8 mouse cellular contexts compared by ENCODE assay signal in the genomic region with DNA sequence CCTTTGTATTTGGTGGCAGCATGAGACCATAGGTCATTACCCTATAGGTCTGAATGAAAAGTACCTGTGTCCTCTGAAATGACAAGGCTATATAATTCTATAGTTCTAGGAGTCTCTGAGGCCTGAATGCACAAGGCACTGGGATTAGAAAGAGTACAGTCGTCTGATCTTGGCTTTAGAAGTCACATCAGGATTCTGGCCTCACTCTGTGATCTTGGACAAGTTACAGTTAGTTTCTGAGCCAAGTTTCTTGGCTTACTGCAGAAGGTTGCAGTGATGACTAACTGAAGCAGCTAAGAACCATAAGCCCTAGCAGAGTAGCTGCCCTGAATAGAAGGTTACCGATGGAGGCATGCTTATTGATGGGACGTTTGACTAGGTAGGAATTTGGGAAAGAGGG. TPM values are rescaled to one million over a fixed set of nuclear protein-coding genes. Genes with fewer than 3 reads are reported as not detected.
A peak's percentile ranks its signal among the peaks of the same experiment; 100 is the strongest.
DNase-seq lines count a peak whose midpoint lies in the region; ATAC-seq and TF ChIP-seq lines count a peak whose summit lies in the region.

No protein-coding gene starts in this region.

- H3K27me3 ChIP-seq in heart, adult 2 months (ENCODE audit: control insufficient read depth, insufficient read depth, low read length), result no peaks in the 10 kb centered on the region
- H3K27me3 ChIP-seq in liver, embryonic 12.5 days (replicated peaks), result no peaks in the 10 kb centered on the region
- H3K27me3 ChIP-seq in stomach, postnatal 0 days (ENCODE audit: control insufficient read depth, insufficient read depth, low read length), result no peaks in the 10 kb centered on the region

- H3K36me3 ChIP-seq in heart, adult 2 months (ENCODE audit: control insufficient read depth, insufficient read depth, low read length), result peaks cover 8% of the 10 kb centered on the region
- peaks cover 15% of the 10 kb centered on the region for H3K36me3 ChIP-seq in liver, embryonic 12.5 days
- no peaks in the 10 kb centered on the region for H3K36me3 ChIP-seq in stomach, postnatal 0 days (ENCODE audit: control insufficient read depth, insufficient read depth, low read length)

- H3K79me2 ChIP-seq in heart, adult 2 months (replicated peaks; ENCODE audit: control insufficient read depth, insufficient read depth, low read length), result no peaks in the 10 kb centered on the region

- TF ChIP-seq POLR2A in heart, adult 2 months (IDR thresholded peaks at IDR 0.05; ENCODE audit: insufficient read depth, low read depth, low read length), result no peak
- no peak for TF ChIP-seq POLR2A in brain, embryonic 14.5 days (IDR thresholded peaks at IDR 0.05; ENCODE audit: borderline replicate concordance, extremely low read depth, insufficient read depth, insufficient read length, poor library complexity, severe bottlenecking)

- H3K27ac ChIP-seq in heart, adult 2 months, result peak overlapping the region; percentile 98
- peak overlapping the region; percentile 98 for H3K27ac ChIP-seq in liver, embryonic 12.5 days
- peak overlapping the region; percentile 98; the same call in 1 of the 2 replicates for H3K27ac ChIP-seq in stomach, postnatal 0 days (replicated peaks)

- 2% methylated on average over 3 of the region's 3 CpGs for WGBS in heart, adult 2 months
- 24% methylated on average over 3 of the region's 3 CpGs for WGBS in liver, embryonic 12.5 days (ENCODE audit: insufficient replicate concordance)
- 19% methylated on average over 3 of the region's 3 CpGs for WGBS in stomach, postnatal 0 days

- ATAC-seq in liver, embryonic 12.5 days, result no peak
- no peak for ATAC-seq in stomach, postnatal 0 days (ENCODE audit: low FRiP score, low TSS enrichment)

- peak in 1 of 2 experiments; percentile 17 for DNase-seq in heart, adult 2 months
- DNase-seq in heart, adult 11 months, result no peak
- peak; percentile 29 for DNase-seq in brain, embryonic 14.5 days (ENCODE audit: low read depth)
- DNase-seq in heart, postnatal 4 days, result peak; percentile 18
- no peak for DNase-seq in stomach, postnatal 0 days (ENCODE audit: low spot score)
- no peak for DNase-seq in thymus, postnatal 4 days
- DNase-seq in thymus, postnatal 14 days, result no peak

- TF ChIP-seq CTCF in heart, adult 2 months (IDR thresholded peaks at IDR 0.05), result no peak
- no peak for TF ChIP-seq CTCF in brain, embryonic 14.5 days (IDR thresholded peaks at IDR 0.05; ENCODE audit: borderline replicate concordance, extremely low read depth, insufficient read depth, insufficient read length)
- no peak for TF ChIP-seq CTCF in stomach, postnatal 0 days (IDR thresholded peaks at IDR 0.05; ENCODE audit: low read depth)

- no peaks in the 10 kb centered on the region for H3K9me3 ChIP-seq in liver, embryonic 12.5 days (replicated peaks)
- no peaks in the 10 kb centered on the region for H3K9me3 ChIP-seq in stomach, postnatal 0 days (ENCODE audit: control insufficient read depth, low read length)

- H3K4me2 ChIP-seq in liver, embryonic 12.5 days, result peak overlapping the region; percentile 86
- peak overlapping the region; percentile 84; the same call in 1 of the 2 replicates for H3K4me2 ChIP-seq in stomach, postnatal 0 days (replicated peaks; ENCODE audit: low read depth)

- intact Hi-C loops in heart, adult 2 months (cut with DNase I), result no loop called here

- no peak overlapping the region for H3K9ac ChIP-seq in heart, adult 2 months (ENCODE audit: low read depth, low read length)
- peak overlapping the region; percentile 89 for H3K9ac ChIP-seq in liver, embryonic 12.5 days
- H3K9ac ChIP-seq in stomach, postnatal 0 days (ENCODE audit: low read length), result no peak overlapping the region

- TF ChIP-seq EP300 in heart, adult 2 months (IDR thresholded peaks at IDR 0.05; ENCODE audit: insufficient read depth, low read depth, low read length), result no peak
- no peak for TF ChIP-seq EP300 in stomach, postnatal 0 days (optimal IDR thresholded peaks at IDR 0.05)

- H3K4me3 ChIP-seq in heart, adult 2 months, result peak overlapping the region; percentile 87
- peak overlapping the region; percentile 70 for H3K4me3 ChIP-seq in liver, embryonic 12.5 days
- H3K4me3 ChIP-seq in stomach, postnatal 0 days (ENCODE audit: low read depth, low read length), result peak overlapping the region; percentile 65; the same call in 1 of the 2 replicates

- H3K4me1 ChIP-seq in heart, adult 2 months (ENCODE audit: control insufficient read depth, insufficient read depth, low read length), result peaks cover 3% of the 10 kb centered on the region; the same call in 1 of the 2 replicates
- peaks cover 70% of the 10 kb centered on the region for H3K4me1 ChIP-seq in liver, embryonic 12.5 days
- peaks cover 4% of the 10 kb centered on the region; the same call in 1 of the 2 replicates for H3K4me1 ChIP-seq in stomach, postnatal 0 days (replicated peaks; ENCODE audit: control insufficient read depth, insufficient read depth)

RNA-seq across cellular contexts. Expression of gene Prcp, which starts 1.8 kb away (rescaled TPM):
- total RNA-seq in heart, adult 2 months (2021), result 10 to 100 TPM; 10.1 to 10.2 TPM
- 13.2 and 18.8 TPM in 2 replicates for polyA plus RNA-seq in heart, adult 2 months (2012; rRNA removed)
- polyA plus RNA-seq in brain, embryonic 14.5 days (2012; rRNA removed), result 14.4 and 20.3 TPM in 2 replicates
- 10 to 100 TPM; 51.6 to 52.0 TPM for total RNA-seq in heart, postnatal 4 days (2021)
- polyA plus RNA-seq in liver, embryonic 12.5 days (2016; fragmentation: Nextera tagmentation; extraction: Ambion mirVana), result 18.2 and 20.0 TPM in 2 replicates
- polyA plus RNA-seq in stomach, postnatal 0 days (2015; fragmentation: Nextera tagmentation; extraction: Ambion mirVana), result 14.5 and 14.7 TPM in 2 replicates

RNA-seq across cellular contexts. Expression of gene Ddias, which starts 2.0 kb away (rescaled TPM):
- under 1 TPM; 0.30 to 0.44 TPM for total RNA-seq in heart, adult 2 months (2021)
- polyA plus RNA-seq in heart, adult 2 months (2012; rRNA removed), result 0.09 and 0.16 TPM in 2 replicates
- polyA plus RNA-seq in brain, embryonic 14.5 days (2012; rRNA removed), result 2.6 and 3.5 TPM in 2 replicates
- 1 to 10 TPM; 6.6 to 8.5 TPM for total RNA-seq in heart, postnatal 4 days (2021)
- 15.5 and 16.1 TPM in 2 replicates for polyA plus RNA-seq in liver, embryonic 12.5 days (2016; fragmentation: Nextera tagmentation; extraction: Ambion mirVana)
- 2.8 and 3.3 TPM in 2 replicates for polyA plus RNA-seq in stomach, postnatal 0 days (2015; fragmentation: Nextera tagmentation; extraction: Ambion mirVana)

Comparison
In these comparisons a context has a peak if more than half of its experiments do, and no peak if none do; other contexts are left out.
1. DNase-seq: peak in brain, embryonic 14.5 days (single experiment) and heart, postnatal 4 days (single experiment); none in heart, adult 11 months (single experiment), stomach, postnatal 0 days (single experiment), thymus, postnatal 4 days (single experiment) and thymus, postnatal 14 days (single experiment).
2. Peak in every context shown above with its lines, with median percentiles within 50 percentile points of each other: H3K27ac ChIP-seq and H3K4me3 ChIP-seq.